In the genomic region with DNA sequence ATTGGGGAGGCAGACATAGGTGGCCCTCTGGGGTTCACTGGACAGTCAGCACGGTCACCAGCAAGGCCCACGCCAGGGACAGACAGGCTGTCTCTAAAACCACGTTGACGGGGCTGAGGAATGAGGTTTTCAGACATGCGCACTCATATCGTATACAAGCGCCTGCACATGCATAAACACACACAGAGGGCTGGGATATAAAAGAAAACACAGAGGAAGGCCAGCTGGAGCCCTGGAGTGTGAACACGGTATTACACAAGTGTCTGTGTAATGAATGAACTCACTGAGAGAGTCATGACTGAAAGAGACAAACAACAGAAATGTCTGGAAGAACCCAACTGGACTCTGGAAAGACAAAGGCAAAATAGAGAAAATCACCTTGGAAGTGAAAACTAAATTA, we compare ENCODE assay signal across 8 mouse cellular contexts. TPM values are rescaled to one million over a fixed set of nuclear protein-coding genes. Genes with fewer than 3 reads are reported as not detected.
DNase-seq lines count a peak whose midpoint lies in the region; ATAC-seq and TF ChIP-seq lines count a peak whose summit lies in the region.

No protein-coding gene starts in this region.

- DNase-seq in heart, adult 18-20 months, result peak; percentile 11 to 13
- no peak for DNase-seq in heart, adult 2 months
- peak; percentile 52 for DNase-seq in 3T3-L1 (ENCODE audit: low read depth, low spot score)
- no peak for DNase-seq in Patski (ENCODE audit: low read depth, low spot score)
- peak; percentile 72 for DNase-seq in lung, postnatal 0 days (ENCODE audit: low spot score)
- no peak for DNase-seq in ovary, postnatal 10 days (ENCODE audit: low spot score)
- no peak for DNase-seq in ovary, postnatal 14 days (ENCODE audit: low spot score)
- no peak for DNase-seq in cerebellum, adult 11 months

- no peak overlapping the region for H3K4me3 ChIP-seq in heart, adult 2 months
- no peak overlapping the region for H3K4me3 ChIP-seq in lung, postnatal 0 days (ENCODE audit: low read depth, low read length)

- TF ChIP-seq POLR2A in heart, adult 2 months (IDR thresholded peaks at IDR 0.05; ENCODE audit: insufficient read depth, low read depth, low read length), result no peak

- POLR2A ChIA-PET in Patski (lab: Charles Lee), result no interaction called here

- 86% methylated on average over 8 of the region's 8 CpGs for WGBS in heart, adult 2 months
- 54% methylated on average over 8 of the region's 8 CpGs for WGBS in lung, postnatal 0 days

- no peak for TF ChIP-seq EP300 in heart, adult 2 months (IDR thresholded peaks at IDR 0.05; ENCODE audit: insufficient read depth, low read depth, low read length)
- no peak for TF ChIP-seq EP300 in lung, postnatal 0 days (IDR thresholded peaks at IDR 0.05)

- H3K79me2 ChIP-seq in heart, adult 2 months (replicated peaks; ENCODE audit: control insufficient read depth, insufficient read depth, low read length), result no peaks in the 10 kb centered on the region

- H3K27ac ChIP-seq in heart, adult 2 months, result no peak overlapping the region
- H3K27ac ChIP-seq in lung, postnatal 0 days (ENCODE audit: low read length), result no peak overlapping the region

- H3K27me3 ChIP-seq in heart, adult 2 months (ENCODE audit: control insufficient read depth, insufficient read depth, low read length), result no peaks in the 10 kb centered on the region
- H3K27me3 ChIP-seq in Patski, result no peaks in the 10 kb centered on the region
- H3K27me3 ChIP-seq in lung, postnatal 0 days (replicated peaks; ENCODE audit: insufficient read depth, low read length), result no peaks in the 10 kb centered on the region

- no peak overlapping the region for H3K9ac ChIP-seq in heart, adult 2 months (ENCODE audit: low read depth, low read length)
- H3K9ac ChIP-seq in lung, postnatal 0 days (replicated peaks; ENCODE audit: low read depth), result no peak overlapping the region

- H3K9me3 ChIP-seq in lung, postnatal 0 days (ENCODE audit: low read length), result no peaks in the 10 kb centered on the region

- peak; percentile 24 for ATAC-seq in Patski
- peak; percentile 60 for ATAC-seq in lung, postnatal 0 days

- no peaks in the 10 kb centered on the region for H3K36me3 ChIP-seq in heart, adult 2 months (ENCODE audit: control insufficient read depth, insufficient read depth, low read length)
- no peaks in the 10 kb centered on the region for H3K36me3 ChIP-seq in lung, postnatal 0 days (ENCODE audit: insufficient read depth, low read length)

- no peak overlapping the region for H3K4me2 ChIP-seq in lung, postnatal 0 days (replicated peaks; ENCODE audit: low read depth, low read length)

- peaks cover 1% of the 10 kb centered on the region; the same call in 1 of the 2 replicates for H3K4me1 ChIP-seq in heart, adult 2 months (ENCODE audit: control insufficient read depth, insufficient read depth, low read length)
- peaks cover 8% of the 10 kb centered on the region for H3K4me1 ChIP-seq in lung, postnatal 0 days (ENCODE audit: insufficient read depth, low read depth, low read length)

- CTCF ChIA-PET in Patski (lab: Charles Lee), result interaction anchor here (0.9 to 4.7 kb wide), 14 partner anchors 10 to 1124 kb away, joined by 3 to 41 read pairs (median 5); no protein-coding TSS in a partner anchor

- no peak for TF ChIP-seq CTCF in heart, adult 2 months (IDR thresholded peaks at IDR 0.05)
- TF ChIP-seq CTCF in Patski (IDR thresholded peaks at IDR 0.05), result no peak
- TF ChIP-seq CTCF in lung, postnatal 0 days (IDR thresholded peaks at IDR 0.05), result peak; percentile 30

- intact Hi-C loops in heart, adult 2 months (cut with DNase I), result no loop called here

- in situ Hi-C loops in Patski (cut with MboI; ENCODE audit: low pct_unique_long_range_greater_than_20kb), result loop anchor here (10.0 to 25.0 kb wide), 2 partner anchors 743 to 1051 kb away; no protein-coding TSS in a partner anchor

RNA-seq across cellular contexts. Expression of gene Pigk, which starts 47.8 kb away (rescaled TPM):
- total RNA-seq in heart, adult 18-20 months (2021), result 10 to 100 TPM; 23.1 to 29.8 TPM
- 10 to 100 TPM; 24.0 to 28.1 TPM for total RNA-seq in heart, adult 2 months (2021)
- polyA plus RNA-seq in heart, adult 2 months (2012; rRNA removed), result 6.4 and 10.7 TPM in 2 replicates
- polyA plus RNA-seq in Patski (2021), result 103 TPM
- polyA plus RNA-seq in lung, postnatal 0 days (2015; fragmentation: Nextera tagmentation; extraction: Ambion mirVana), result 41.5 and 44.6 TPM in 2 replicates

Comparison
In these comparisons a context has a peak if more than half of its experiments do, and no peak if none do; other contexts are left out.
1. DNase-seq: peak in heart, adult 18-20 months (2 of 2), 3T3-L1 (single experiment) and lung, postnatal 0 days (single experiment); none in heart, adult 2 months (0 of 2), Patski (single experiment), ovary, postnatal 10 days (single experiment), ovary, postnatal 14 days (single experiment) and cerebellum, adult 11 months (single experiment).